Mouse (Mus musculus): ENCODE results near the gene Nrp2.

The Nrp2 gene

DNA sequence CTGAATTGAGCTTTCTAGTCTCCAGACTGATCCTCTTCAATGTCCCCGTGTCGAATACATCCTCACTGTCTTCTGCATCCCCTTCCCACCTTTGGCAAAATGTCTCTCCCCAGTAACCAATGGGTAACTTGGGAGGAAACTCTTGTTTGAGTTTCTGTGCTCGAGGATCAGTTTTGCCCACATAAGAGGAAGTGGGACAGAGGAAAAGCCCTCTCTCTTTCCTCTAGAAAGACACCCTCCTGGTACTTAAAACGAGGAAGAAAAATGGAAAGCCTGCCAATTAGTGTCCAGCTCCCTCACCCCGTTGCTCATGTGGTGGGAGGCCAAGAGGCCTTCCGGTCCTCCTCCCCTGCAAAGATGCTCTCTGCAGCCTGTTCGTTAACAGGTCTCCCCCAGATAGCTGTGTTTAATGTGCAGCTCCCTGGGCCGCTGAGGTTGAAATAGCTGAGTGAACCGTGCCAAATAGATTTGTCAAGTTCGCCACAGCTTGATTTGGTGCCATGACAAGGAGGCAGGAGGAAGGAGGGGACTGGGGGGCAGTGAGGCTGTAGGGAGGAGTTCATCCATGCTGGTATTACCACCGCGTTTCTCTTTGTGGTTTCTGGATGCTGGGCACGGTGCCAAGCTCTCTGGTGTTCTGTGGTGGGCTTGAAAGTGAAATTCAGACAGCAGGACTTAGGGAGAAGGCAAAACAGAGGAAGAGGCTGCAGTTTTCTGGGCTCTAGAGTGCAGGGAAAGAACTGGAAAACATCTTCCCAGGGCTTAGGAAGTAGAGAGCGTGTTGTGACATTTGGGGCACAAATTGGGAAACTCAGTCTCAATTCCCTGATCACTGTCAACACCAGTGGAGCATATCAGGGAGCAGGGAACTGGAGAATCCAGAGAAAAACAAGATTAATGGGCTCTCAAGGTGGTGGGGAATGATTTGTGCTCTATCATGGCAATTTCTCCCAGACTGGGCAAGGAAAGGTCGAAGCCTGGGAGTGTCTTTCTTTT is 48.2 kb downstream of the Nrp2 start:
- no peak for DNase-seq (ENCODE audit: low spot score)

DNA sequence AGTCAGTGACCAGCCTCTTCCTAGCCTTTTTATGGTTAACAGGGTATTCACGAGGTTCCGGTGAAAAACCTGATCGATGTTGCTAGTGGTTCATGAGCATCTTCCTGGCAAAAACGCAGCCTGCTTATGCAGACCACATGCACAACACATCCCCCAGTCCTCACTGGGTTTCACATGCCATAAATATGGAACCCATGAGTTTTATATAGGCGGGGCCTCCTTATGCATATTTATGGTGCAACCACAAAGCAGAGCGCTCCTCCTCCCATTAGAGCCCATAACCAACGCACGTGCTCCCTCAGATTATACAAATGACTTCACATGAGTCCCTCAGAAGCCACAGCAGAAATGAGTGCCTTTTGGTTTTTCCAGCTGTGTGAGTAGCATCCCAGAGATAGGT is 49.0 kb downstream of the Nrp2 start:
- DNase-seq (ENCODE audit: low spot score) = no peak

DNA sequence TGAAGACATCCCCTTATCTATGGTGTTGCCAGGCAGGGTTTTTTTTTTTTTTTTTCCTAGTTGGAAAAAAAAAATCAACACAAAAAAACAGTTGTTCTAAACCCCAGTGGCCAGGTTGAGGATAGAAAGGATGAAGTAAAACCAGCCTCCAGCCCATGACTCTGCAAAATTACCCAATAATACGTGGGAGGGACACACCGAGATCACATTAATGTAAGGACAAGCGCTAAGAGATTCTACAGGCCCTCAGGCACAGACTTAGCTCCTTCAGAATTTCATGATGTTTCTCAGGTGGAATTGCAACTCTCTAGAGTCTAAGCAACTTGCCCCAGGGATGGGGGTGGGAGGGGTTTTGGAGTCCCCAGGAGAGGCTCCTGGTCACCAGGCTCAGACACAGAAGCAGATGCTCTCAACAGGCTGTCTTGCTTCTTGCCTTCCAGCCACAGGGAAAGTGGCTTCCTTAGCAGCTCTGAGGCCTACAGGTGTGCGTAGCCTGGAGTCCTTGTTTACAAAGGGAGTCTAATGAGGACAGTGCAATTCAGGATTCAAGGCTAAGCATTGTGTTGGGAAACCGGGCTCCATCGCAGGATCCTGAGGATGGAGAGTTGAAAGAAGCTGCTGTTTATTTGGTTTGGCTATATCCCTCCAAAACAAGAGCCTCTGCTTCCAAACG is 49.7 kb downstream of the Nrp2 start:
- DNase-seq (ENCODE audit: low spot score) = no peak

DNA sequence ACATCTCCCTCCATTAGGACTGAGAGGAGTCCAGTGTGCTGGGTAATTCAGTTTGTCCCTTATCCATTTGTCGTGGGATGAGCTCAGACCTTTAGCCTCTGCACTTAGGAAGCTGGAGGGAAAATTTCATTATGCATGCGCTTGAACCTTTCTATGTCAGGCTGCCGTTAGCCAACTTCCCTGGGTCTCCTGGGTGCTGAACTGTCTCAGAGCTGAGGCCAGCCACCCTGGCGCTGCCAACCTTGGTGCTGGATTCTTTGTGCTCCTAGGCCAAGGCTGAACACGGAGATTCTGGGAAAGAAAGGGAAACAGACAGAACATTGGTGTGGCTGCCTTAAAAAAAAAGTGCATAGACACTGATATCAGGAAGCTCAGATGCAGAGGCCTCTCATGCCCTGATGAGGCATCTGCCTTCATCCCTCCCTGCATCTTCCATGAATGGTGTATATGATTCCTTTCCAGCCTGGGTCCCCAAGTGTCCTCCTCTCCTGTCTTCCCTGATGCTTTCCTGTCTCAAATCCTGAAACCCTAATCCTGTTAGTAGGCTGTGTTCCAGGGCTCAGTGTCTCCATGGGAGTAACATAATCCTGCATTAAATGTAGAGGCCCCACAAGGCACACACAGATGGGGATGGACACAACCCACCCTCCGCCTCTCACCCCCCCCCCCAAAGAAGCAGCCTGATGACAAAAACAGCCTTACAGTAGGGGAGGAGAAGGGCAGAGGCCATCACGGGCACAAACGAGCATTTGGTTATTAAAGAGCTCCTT is 51.2 kb downstream of the Nrp2 start:
- no peak for DNase-seq (ENCODE audit: low spot score)

DNA sequence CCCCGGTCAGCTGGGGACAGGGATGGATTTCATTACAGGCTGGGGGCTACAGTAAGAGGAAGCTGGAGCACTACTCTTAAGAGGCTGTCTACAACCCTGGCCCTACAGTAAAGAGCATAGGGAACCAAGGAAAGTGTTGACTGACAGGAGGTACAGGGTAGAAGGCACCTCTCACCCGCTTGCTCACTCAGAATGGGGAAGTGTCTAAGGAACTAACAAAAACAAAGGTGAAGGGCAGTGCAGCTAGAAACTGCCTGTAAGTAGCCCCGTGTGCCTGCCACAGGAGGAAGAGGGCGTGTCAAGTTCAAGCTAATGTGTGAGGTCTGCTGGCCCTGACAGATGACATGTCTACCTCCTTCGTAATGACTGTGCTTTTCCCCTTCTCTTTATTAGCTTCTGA is 57.0 kb downstream of the Nrp2 start:
- no peak for DNase-seq (ENCODE audit: low spot score)

DNA sequence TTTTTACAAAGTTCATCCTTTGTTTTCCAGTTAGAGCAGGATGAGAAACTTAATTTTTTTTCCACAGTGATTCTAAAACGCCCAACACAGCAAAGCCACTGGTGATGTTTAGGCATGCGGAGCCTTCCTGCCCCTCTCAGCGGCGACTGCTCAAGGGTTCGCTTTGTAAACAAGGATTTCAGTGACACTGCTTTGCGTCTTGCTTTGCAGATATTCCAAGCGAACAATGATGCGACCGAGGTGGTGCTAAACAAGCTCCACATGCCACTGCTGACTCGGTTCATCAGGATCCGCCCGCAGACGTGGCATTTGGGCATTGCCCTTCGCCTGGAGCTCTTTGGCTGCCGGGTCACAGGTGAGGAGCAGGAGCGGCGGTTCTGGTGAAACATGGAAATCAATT is 57.5 kb downstream of the Nrp2 start:
- DNase-seq (ENCODE audit: low spot score) = no peak

DNA sequence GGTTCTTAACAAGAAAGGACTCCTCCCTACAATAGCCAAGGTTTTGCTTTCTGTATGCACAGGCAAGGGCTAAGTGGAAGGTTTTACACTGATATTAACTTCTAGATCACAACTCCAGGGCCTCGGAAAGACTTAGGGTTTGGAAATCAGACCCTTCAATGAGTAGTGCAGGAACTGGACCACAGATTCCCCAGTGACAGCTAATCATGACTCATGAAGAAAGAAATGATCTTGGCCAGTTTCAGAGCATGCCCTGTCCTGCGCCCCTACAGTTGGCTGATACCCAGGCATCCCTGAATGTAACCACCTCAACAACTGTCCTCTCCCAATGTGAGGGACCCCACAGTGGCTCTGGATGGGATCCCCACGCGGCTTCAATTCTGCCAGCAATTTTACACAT is 60.7 kb downstream of the Nrp2 start:
- DNase-seq (ENCODE audit: low spot score) = no peak

DNA sequence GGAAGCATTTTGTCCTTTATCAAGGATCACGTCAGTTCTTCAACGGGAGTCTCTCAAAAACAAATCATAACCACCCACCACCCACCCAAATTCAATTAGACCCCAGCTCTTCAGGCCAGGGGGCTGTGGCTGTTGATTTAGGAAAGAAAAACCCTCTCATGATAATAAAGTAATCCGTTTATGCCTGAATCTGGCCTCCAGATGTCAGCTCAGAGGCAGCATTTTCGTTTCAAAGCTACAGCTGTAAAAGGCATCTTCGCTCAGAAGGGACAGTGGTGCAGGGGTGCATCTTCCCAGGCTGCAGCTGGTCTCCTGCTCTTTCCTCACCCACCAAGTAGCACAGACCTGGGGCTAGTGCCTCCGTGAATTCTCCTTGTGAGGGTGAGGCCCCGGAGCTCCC is 62.1 kb downstream of the Nrp2 start:
- no peak for DNase-seq (ENCODE audit: low spot score)

DNA sequence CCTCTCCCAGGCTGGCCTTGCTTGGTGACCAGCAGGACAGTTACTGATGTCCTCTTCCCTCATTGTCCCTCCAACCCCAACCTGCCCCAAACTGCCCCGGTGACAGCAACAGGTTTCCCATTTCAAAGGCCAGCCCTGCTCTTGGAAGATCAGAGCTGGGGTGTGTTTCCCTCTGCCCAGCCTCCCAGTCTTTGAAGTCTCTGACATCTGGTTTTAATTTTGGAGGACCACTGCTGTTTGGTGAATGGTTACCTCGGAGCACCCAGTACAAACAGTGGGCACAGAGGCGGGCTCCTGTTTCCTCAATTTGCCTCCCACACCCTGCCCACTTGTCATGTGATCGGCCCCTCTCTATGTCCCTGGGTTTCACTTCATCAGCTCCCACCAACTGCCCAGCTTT is 63.7 kb downstream of the Nrp2 start:
- no peak for DNase-seq (ENCODE audit: low spot score)

DNA sequence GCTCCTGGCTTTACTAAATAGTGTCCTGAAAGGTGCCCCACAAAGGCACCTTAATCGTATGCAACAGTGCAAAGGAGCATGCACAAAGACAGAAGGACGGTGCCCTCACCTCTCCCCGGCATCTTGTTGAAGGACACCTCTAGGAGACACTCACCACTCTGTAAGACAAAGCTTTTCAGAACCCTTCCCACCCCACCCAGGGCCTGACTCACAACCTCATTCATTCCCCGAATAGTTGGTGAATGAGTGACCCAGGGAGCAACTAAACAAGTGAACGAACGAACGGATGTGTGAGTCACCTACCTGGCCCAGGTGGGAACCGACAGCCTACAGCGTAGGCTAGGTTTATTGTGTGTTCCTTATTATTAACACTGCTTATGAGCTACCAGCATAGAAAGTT is 64.5 kb downstream of the Nrp2 start:
- no peak for DNase-seq (ENCODE audit: low spot score)

DNA sequence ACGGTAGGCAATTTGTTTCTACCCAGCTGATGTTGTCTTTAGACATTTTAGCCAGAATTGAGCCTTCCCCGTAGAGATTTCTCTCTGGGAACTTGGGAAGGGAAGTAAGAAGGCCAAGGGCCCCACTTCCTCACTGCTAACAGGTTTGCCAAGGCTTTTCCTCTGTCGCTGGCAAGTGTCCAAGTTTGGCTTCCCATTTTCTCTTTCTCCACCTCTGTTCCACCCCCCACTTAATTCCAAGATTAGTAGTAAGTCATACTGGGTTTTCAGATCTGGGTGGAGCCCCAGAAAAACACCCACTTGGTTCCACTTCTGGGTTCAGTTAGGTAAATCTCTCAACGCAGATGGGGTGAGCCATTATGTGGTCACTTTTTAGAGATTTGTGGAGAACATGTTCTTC is 67.5 kb downstream of the Nrp2 start:
- DNase-seq (ENCODE audit: low spot score) = no peak

DNA sequence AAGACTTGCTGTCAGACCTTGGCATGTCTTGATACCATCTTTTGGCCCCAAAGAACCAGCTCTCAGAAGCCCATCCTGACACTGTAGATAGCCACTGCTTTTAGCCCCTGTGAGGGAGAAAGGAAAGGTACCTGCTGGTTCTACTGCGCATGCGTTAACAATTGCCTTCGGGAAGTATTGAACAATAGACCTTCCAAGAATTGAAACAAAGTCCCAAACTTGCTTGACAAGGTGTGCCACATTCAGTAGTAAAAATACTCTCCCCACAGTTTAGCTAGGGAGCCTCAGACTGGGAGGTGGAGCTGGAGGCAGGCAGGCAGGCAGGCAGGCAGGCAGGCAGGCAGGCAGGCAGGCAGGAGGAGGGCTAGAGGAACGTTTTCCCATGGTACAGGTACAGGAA is 69.3 kb downstream of the Nrp2 start:
- no peak for DNase-seq (ENCODE audit: low spot score)

DNA sequence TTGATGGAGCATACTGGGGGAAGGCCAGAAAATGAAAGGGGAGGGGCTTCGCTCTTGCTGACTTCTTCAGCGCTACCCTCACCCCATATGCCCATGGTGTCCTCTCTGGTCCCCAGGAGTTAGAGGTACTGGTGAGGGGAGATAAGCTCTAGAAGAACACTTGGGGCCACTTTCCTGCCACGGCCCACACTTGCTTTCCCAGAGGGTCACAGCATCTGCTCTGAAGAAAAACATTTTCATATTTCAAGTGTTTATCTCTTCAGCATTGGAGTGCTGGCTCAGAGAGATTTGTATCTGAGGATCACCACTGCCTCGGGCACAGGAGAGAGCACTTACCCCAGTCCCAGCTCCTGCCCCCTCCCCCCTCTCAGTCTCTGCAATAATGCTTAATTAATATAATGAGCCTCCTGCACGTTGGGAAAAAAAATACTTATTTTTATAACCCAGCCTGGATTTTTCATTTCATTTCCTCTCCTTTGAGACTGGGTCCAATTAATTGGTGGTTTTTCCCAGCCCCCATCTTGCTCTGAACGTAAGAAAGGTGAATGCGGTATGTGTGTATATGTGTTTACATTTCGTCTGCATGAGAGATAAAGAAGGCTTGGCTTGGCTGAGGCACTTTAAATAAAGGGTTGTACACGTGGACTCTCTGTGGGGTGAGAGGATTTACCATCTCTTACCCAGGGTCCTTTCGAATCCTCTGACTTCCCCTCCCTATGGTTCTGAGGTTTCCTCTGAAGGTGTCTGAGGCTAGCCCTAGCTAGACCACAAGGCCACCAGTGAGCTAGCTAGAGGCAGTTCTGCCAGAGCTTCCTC is 70.2 kb downstream of the Nrp2 start:
- no peak for DNase-seq (ENCODE audit: low spot score)

DNA sequence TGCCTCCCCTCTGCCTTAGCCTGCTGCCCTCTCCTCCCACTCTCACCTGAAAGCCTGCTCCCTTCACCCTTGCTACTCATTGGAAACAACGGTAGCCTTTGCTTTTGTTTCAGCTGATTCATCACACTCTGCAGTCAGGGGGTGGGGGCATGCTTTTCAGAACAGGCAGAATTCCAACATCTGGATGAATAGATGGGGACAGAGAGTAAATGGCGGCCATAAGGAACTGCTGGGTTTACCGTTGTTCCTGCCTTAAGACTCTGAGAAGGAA is 70.8 kb downstream of the Nrp2 start:
- DNase-seq (ENCODE audit: low spot score) = no peak

DNA sequence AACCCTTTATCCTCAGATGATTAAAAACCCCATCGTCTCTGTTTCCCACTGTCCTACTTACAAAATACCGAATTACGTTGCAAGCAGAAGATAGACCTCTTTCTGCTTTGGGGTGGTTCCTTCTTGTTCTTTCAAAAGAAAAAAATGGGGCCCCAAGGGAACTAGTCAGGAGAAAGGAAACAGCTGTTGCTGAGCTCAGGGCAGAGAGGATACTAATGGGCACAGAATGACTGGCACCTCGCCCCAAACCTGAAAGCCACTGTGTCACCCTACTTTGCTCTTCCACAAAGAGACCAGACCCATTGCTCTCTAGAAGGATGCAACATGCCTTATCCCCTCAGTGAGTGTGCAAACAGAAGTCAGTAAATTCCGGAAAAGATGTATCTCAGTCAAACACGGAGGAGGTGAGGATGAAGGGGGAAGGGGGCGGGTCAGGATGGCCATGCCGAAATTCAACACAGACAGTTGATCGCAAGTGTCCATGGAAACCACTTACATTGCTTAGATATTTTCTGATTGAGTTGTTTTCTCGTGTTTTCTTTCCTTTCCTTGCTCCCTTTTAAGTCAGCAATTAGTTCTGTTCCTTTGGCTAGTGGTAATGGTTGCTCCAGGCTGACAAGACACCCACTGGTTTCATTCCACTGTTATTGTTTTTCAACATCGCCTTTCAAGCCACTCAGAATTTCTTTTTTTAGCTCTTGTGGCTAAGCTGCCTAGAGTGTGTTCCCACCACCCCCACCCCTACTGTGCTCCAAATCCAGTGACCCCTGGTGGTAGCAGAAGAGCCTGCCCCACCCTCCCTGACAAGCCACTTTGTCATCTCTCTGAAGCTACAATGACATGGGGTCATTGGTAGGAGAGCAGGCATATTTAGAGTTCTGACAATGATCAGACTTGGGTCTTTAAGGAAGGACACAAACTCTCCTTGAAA is 71.5 kb downstream of the Nrp2 start:
- DNase-seq (ENCODE audit: low spot score) = no peak

DNA sequence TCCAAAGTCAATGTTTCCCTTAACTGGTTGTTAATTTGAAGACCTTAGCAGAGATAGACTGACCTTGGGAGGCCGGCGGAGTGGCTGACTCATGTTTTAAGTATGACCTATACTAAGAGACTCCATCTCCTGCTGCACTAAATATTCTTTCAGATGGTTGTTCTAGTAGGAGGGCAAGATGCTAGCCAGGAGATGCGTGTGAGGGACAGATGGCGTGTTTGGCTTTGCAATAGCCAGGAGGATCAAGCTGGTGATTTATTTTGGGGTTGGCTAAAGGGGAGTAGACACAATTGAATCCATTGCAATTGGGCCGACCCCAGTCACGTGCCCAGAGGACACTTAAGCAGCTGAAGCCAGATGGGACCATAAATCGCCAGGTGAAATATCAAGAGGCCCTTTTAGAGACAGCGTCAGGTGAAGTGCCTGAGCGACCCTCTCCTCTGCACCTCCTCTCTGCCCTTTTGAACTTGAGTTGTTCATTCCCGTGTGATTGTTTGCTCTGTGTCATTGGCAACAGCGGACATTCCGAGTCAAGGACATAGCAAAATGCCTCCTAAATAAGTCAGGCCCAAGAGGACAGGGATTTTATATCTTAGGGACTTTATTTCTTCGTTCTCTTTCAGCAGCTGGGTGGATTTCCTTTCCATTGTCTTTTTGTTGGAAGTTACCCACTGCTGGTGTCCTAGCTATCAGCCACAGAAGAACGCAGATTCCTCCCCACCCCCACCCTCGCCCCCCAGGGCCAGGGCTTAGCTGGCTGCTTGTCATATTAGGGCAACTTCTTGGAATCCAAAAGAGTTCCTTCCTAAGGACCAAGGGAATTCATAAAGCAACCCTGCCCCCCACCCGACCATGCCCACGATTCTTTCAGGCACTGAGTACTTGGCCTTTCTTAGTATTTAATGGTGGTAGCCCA is 74.5 kb downstream of the Nrp2 start:
- no peak for DNase-seq (ENCODE audit: low spot score)

DNA sequence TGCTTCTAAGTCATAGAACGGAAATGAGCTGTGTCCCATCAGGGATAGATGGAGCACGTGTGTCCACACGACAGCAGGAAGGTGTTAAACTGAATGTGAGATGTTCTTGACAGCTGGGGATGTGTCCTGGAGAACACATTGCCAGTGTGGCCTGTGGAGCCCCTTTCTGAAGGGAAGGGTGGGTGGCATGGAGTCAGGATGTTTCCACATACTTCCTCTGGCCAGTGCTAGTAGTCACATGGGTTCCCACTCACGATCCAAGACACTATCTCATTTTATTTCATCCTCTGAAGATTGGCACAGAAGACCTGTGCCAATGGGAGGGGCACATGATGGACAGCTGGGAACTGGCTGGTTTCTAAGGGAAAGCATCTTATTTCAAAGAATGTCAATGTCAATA is 75.8 kb downstream of the Nrp2 start:
- DNase-seq (ENCODE audit: low spot score) = no peak

DNA sequence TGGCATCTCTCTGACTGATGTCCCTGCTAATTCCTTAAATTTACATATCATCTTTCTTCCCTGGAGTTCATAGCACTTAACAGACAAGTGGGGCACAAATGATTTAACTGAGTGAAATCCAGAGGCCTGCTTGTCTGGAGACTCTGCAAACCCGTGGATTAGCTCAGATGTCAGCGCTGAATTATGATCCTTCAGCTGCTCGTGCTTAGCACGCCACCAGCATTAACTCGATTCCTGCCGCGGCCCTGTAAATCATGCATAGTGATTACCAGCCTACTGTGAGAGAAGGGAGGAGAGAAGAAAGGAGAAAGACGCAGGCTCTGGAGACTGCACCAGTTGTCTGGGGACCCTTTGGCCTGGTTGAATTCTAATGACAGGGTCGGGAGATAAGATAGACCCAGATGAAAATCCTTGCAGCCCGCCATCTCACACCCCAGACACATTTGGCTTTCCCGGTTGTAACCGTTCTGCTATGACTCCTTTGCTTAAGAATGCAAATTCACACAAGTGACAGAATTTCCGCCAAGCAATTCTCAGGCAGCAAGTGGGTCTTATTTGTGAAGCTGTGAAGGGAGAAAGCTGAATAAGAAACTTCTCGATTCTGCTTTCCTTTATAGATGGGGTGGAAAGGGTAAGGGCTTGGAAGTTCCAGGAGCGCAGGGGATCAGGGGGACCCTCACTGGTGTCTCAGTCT is 77.1 kb downstream of the Nrp2 start:
- DNase-seq (ENCODE audit: low spot score) = no peak

DNA sequence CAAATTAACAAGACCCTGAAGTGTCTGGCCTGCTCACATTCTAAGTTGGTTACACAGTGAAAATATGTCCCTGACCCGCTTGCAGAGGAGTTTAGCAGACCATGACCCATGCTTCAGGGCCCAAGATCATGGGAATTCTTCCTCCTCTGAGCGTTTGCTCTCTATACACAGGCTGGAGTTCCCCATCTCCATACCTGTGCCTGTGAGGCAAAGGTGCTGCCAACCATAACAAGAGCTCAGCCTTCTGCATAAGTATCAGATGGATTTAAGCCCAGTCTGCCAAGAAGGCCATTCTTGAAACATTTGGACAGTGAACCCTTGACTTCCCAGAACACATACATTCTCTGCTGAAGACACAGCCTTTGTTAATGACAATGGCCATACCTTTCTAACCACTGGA is 79.1 kb downstream of the Nrp2 start:
- DNase-seq (ENCODE audit: low spot score) = no peak

Measured in spleen, adult 12 weeks (tissue).